Mouse (Mus musculus): ENCODE data around the gene C030005K15Rik.

DNA sequence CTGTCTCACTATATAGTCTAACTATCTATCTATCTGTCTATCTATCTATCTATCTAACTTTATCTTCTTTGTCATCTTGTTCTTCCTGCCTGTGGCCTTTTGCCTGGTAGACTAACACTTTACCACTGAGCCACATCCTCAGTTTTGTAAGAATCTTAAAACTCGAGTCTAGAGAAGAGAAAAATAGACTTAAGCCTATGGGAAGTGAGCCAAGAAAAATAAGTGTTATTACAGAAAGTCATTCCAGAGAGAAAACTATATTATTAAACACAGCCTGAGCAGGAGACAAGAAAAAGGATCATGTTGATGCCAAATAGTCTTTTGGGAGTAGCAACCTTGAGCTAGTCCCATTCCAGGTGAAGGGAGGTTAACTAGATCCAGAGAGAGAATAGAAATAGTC, 626 bp downstream of the C030005K15Rik start:
- TF ChIP-seq POLR2A (IDR thresholded peaks at IDR 0.05; ENCODE audit: borderline replicate concordance, low read depth, low read length) (no peak), CTCF (IDR thresholded peaks at IDR 0.05; ENCODE audit: low read depth, low read length) (no peak)
